Mouse (Mus musculus) duodenum, adult 2 months (tissue): ENCODE results near the gene Olfr1336. TPM values are rescaled to one million over a fixed set of nuclear protein-coding genes. Genes with fewer than 3 reads are reported as not detected.

ENCODE experiments used
- polyA plus RNA-seq: library from polyadenylated mRNA; depleted of rRNA; stranded (reverse); fragments of >200 nt; gene quantifications from 2 replicates; pipeline ENCODE4 v1.2.3, GENCODE M21; 2012; ENCODE audit warnings: low replicate concordance; rRNA removed

The Olfr1336 gene
- polyA plus RNA-seq: not detected in 2 replicates

DNA sequence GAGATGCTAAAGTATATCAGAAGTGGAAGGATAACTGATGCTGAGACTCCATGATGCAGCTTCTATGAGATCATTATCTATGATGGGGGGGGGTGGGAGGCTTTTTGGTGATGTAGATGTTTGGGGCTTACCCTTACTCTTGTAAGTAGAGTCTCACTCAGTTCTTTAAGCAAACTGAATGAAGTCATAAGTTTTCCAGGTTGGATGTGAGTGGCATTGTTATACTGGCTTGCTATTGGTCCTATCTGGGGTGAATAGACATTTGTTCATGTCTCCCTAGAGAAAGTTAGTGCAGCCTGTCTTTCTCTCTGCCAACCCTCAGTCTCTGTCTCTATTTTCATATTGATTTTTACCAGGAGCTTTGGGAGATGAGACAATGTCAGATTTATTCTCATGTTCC lies at the start of gene Olfr1336:
Gene Olfr1336 (plus strand): TSS at position 301 of the 400 bp plus-strand sequence.

DNA sequence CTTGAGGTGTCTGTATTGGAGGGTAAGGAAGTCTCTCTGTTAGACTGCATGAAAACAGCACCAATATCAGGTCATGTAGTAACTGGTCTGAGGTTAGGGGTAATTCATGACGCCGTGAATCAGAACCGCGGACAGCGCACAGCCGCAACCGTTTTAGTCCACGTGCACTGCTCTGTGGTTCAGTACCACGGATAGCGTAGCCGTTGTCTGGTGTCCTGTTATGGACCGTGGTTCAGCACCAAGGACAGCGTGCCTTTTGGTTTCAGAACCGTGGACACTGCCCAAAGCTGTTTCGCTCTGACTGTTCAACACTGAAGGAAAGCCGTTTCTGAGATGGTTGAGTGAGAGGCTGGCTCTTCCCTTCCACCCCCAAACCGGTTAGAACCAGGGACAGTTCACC lies 45.9 kb upstream of the Olfr1336 start, which contains the start of gene Gm20715:
Gene Gm20715 (plus strand): TSS at position 235 of the 400 bp plus-strand sequence.

GRCm38 (mm10) chr7:6438388-6438787 lies 17.6 kb upstream of the Olfr1336 start, which contains the start of gene Olfr1344:
TSS of gene Olfr1344 (plus strand) at chr7:6438688.

DNA sequence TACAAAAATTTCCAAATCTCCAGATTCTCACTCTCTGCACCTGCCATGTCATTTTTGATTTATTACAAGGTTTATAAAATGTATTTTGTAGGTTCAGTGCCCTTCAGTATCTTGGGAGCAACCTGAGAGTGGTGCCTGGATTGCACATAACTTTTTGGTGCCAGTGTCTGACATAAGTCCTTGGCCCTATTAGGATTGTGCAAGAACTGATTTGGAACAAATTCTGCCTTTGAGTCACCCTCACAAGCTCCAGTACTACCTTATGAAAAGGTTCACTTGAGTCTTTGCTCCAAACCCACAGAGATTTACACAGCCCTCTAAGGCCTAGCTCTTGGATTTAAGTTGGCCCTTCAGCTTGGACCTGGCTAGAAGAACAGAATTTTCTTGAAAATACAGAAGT lies 11.0 kb downstream of the Olfr1336 start, which contains the start of gene Olfr1346:
Gene Olfr1346 (plus strand): TSS at position 151 of the 400 bp plus-strand sequence.

GRCm38 (mm10) chr7:6486841-6487240 lies 30.9 kb downstream of the Olfr1336 start, which contains the start of gene Olfr5:
TSS of gene Olfr5 (minus strand) at chr7:6486941.

DNA sequence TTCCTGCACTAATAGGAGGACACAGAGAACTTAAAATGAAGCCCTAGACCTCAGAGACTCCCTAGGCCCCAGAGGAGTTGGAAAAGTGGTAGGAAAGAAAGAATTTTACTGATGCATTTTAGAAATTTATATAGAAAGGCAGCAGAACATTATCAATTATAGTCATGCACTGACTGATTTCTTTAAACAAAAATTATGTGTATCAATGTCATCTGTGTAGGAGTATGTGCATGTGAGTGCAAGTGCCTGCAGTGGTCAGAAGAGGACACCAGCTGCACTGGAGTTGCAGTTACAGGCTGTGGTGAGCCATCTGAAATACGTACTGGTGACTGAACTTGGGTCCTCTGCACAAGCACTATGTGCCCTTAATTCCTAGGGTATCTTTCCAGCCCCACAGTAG lies 43.7 kb downstream of the Olfr1336 start, which contains the start of gene Olfr1347:
Gene Olfr1347 (minus strand): TSS at position 101 of the 400 bp plus-strand sequence.

GRCm38 (mm10) chr7:6508648-6509047 lies 52.7 kb downstream of the Olfr1336 start, which contains the start of gene Olfr1348:
TSS of gene Olfr1348 (minus strand) at chr7:6508748.

Other genes starting within 250 kb of the Olfr1336 start
- gene Zscan5b, start 233.9 kb upstream of the Olfr1336 start, polyA plus RNA-seq: not detected in 2 replicates
- gene Epp13, start 203.5 kb upstream of the Olfr1336 start, polyA plus RNA-seq: not detected in 2 replicates
- gene Zfp667, start 169.6 kb upstream of the Olfr1336 start, polyA plus RNA-seq: 0.12 TPM in 1 of 2 replicates, not detected in the other
- not detected in 2 replicates for gene Zfp583, start 124.9 kb upstream of the Olfr1336 start, polyA plus RNA-seq
- gene Gm3854, start 112.4 kb upstream of the Olfr1336 start, polyA plus RNA-seq: not detected in 2 replicates
- gene Zfp78, start 92.9 kb upstream of the Olfr1336 start, polyA plus RNA-seq: 0.02 TPM in 1 of 2 replicates, not detected in the other
- 0.18 and 0.23 TPM in 2 replicates for gene Zfp28, start 72.9 kb upstream of the Olfr1336 start, polyA plus RNA-seq
- gene Smim17, start 57.5 kb upstream of the Olfr1336 start, polyA plus RNA-seq: not detected in 2 replicates
- gene Gm20715, start 45.9 kb upstream of the Olfr1336 start, polyA plus RNA-seq: not detected in 2 replicates
- gene Olfr1344, start 17.5 kb upstream of the Olfr1336 start, polyA plus RNA-seq: not detected in 2 replicates
- gene Olfr1346, start 10.9 kb downstream of the Olfr1336 start, polyA plus RNA-seq: not detected in 2 replicates
- not detected in 2 replicates for gene Olfr5, start 30.8 kb downstream of the Olfr1336 start, polyA plus RNA-seq
- not detected in 2 replicates for gene Olfr1347, start 43.6 kb downstream of the Olfr1336 start, polyA plus RNA-seq
- gene Olfr1348, start 52.6 kb downstream of the Olfr1336 start, polyA plus RNA-seq: not detected in 2 replicates
- not detected in 2 replicates for gene Olfr1349, start 66.8 kb downstream of the Olfr1336 start, polyA plus RNA-seq
- not detected in 2 replicates for gene Olfr1350, start 108.7 kb downstream of the Olfr1336 start, polyA plus RNA-seq
- gene Zim1, start 240.3 kb downstream of the Olfr1336 start, polyA plus RNA-seq: 0.04 TPM in 1 of 2 replicates, not detected in the other